Mouse (Mus musculus) midbrain, embryonic 11.5 days (tissue): ENCODE measurements around the gene Foxf1. TPM values are rescaled to one million over a fixed set of nuclear protein-coding genes. Genes with fewer than 3 reads are reported as not detected.

ENCODE experiments used
- ATAC-seq: fragments of 200-750 bp; cut with Nextera tagmentation; 2 replicates; pipeline ENCODE4 v1.8.0; 2017; ENCODE audit warnings: moderate TSS enrichment, moderate library complexity; ENCODE audit not compliant: low FRiP score
- DNase-seq: peaks from one replicate; pipeline ENCODE4 v3.0.0; 2015; ENCODE audit warnings: low spot score; ENCODE audit errors: missing footprints
- H3K27ac ChIP-seq: fragments of 300-500 bp; sonication (generic); 2 replicates; pipeline ENCODE4 v1.5.1; 2014; ENCODE audit warnings: low read depth, low read length
- H3K27me3 ChIP-seq: fragments of 300-500 bp; sonication (generic); 2 replicates; pipeline ENCODE4 v1.6.1; 2014; ENCODE audit warnings: mild to moderate bottlenecking, low read length, moderate library complexity, mixed read lengths; ENCODE audit not compliant: control insufficient read depth, insufficient read depth
- H3K36me3 ChIP-seq: fragments of 300-500 bp; sonication (generic); 2 replicates; pipeline ENCODE4 v1.6.1; 2014; ENCODE audit warnings: mild to moderate bottlenecking, low read length, moderate library complexity, mixed read lengths; ENCODE audit not compliant: control insufficient read depth, insufficient read depth
- H3K4me1 ChIP-seq: fragments of 300-500 bp; sonication (generic); 2 replicates; pipeline ENCODE4 v1.6.1; 2014; ENCODE audit warnings: low read length; ENCODE audit not compliant: control insufficient read depth, insufficient read depth
- H3K4me2 ChIP-seq: fragments of 300-500 bp; sonication (generic); 2 replicates; pipeline ENCODE4 v1.6.1; 2014; ENCODE audit warnings: mild to moderate bottlenecking, moderate library complexity
- H3K4me3 ChIP-seq: fragments of 300-500 bp; sonication (generic); 2 replicates; pipeline ENCODE4 v1.5.1; 2014; ENCODE audit warnings: low read depth, low read length
- H3K9ac ChIP-seq: fragments of 300-500 bp; sonication (generic); 2 replicates; pipeline ENCODE4 v1.6.1; 2014; ENCODE audit warnings: low read length
- H3K9me3 ChIP-seq: fragments of 300-500 bp; sonication (generic); 2 replicates; pipeline ENCODE4 v1.6.1; 2016; ENCODE audit warnings: low read length; ENCODE audit not compliant: control insufficient read depth
- WGBS: fragments of 180-500 bp; shearing (Covaris S2); extraction: QIAGEN DNeasy Blood & Tissue Kit; methylation state at CpG from one replicate; pipeline ENCODE4 v1.1.7; 2014; 5-methylcytosine and 5-hydroxymethylcytosine counted together
- polyA plus RNA-seq: library from polyadenylated mRNA; unstranded; fragments of >200 nt; fragmentation: Nextera tagmentation; extraction: Ambion mirVana; gene quantifications from 2 replicates; pipeline ENCODE4 v1.2.1, GENCODE M21; 2014

Foxf1 gene
- polyA plus RNA-seq, 1 experiment from 2014 or later, result 0.20 TPM

DNA sequence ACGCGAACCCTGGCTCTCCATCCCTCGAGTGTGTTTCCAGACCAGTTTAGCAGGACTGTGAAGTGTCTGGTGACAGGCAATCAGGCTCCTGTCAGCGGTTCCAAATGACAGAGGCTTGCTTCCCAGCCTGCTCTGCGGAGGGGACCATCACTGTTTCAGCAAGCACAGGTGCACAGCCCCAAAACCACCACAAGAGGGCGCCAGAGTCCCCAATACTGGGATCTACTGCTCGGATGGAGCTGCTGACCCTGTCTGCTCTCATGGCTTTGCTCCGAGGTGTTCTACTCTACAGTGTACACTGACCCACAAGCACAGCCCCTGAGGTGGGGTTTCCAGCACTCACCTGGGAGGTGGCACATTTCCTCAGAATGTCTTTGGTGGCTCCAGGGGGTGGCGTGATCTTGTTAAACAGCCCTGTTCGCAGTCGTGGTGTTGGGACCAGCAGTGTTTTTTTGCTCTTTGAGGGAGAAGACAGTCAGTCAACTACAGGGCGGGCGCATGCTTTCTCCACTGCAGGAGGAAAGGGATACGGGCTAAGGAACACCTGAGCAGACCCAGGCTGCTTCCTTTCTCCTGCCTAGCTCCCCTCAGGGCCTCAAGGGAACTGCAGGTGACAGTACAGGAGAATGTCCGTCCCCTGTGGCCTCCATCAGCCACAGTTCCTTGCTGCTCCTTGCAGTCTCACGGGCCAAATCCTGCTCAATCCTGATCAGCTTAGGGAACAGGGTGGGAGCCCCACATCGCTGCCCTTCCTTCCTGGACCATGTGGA, 20.0 kb downstream of the Foxf1 start:
- H3K9ac ChIP-seq, result no peak overlapping the region
- no peak overlapping the region for H3K27ac ChIP-seq
- DNase-seq, result peak; percentile 99
- peak; percentile 36; the same call in 1 of the 2 replicates for ATAC-seq
- 49% methylated on average over 17 of the region's 17 CpGs for WGBS
- H3K4me3 ChIP-seq, result no peak overlapping the region
- H3K4me2 ChIP-seq, result no peak overlapping the region
- H3K9me3 ChIP-seq, result no peaks in the 10 kb centered on the region
- H3K4me1 ChIP-seq, result peaks cover 8% of the 10 kb centered on the region
- peaks cover 11% of the 10 kb centered on the region for H3K36me3 ChIP-seq
- no peaks in the 10 kb centered on the region for H3K27me3 ChIP-seq

DNA sequence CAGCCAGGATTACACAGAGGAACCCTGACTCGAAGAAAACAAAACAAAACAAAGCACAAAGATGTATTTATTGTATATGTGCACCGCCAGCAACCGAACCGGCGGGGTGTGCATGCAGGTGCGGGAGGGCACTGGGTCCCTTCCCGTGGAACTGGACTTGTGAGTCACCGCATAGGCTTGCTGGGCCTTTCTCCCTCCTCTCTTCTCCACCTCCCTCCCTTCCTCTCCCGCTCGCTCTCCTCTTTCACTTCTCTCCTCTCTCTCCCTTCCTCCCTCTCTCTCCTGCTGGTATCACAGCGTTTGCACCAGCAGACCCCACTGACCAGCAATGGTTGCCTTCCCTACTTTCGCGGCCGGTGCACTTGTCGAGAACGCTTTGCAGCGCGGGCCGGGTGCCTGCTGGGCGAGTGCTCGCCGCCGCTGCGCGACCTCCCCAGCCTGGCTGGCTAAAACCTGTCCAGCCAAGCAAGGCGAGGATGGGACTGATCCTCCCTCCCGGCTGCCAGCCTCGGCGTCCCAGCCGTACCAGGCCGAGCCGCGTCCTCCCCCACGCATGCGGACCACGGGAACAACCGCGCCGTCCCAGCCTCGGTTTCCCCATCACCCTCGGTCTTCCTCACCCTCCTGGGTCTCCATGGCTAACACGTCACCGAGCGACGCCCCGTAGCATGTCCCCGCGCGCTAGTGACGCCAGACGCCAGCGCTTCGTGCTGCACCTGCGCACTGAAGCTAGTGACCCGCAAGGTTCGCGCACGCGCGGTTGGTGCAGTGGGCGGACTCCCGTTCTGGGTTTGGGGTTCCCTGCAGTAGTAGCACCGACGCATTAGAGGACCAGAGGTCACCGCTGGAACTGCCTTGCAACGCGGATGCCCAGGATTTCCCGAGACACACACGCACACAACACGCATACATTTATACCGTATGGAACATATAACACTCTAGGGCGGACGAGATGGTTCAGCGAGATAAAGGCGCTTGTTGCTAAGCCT, 23.8 kb downstream of the Foxf1 start, which contains the start of gene Mthfsd:
TSS of gene Mthfsd (minus strand) at position 725 of the 989 bp plus-strand sequence.
- Histone ChIP-seq H3K9ac (peak within 1 kb of the TSS; percentile 89), H3K4me2 (peak within 1 kb of the TSS; percentile 92), H3K4me3 (peak within 1 kb of the TSS; percentile 85), H3K36me3 (no peaks in the 10 kb centered on the region), H3K4me1 (peaks cover 8% of the 10 kb centered on the region), H3K27me3 (peaks cover 6% of the 10 kb centered on the region), H3K9me3 (no peaks in the 10 kb centered on the region), H3K27ac (peak within 1 kb of the TSS; percentile 54)
- WGBS, result 1% methylated on average over 75 of the region's 75 CpGs
- DNase-seq (peak; percentile 100), ATAC-seq (peak; percentile 92)

GRCm38 (mm10) chr8:121108657-121109056, 24.5 kb downstream of the Foxf1 start:
- 15% methylated on average over 5 of the region's 5 CpGs for WGBS
- Histone ChIP-seq H3K4me1 (peaks cover 10% of the 10 kb centered on the region), H3K36me3 (no peaks in the 10 kb centered on the region), H3K27me3 (peaks cover 10% of the 10 kb centered on the region), H3K27ac (no peak overlapping the region), H3K9me3 (no peaks in the 10 kb centered on the region), H3K4me2 (peak overlapping the region; percentile 92), H3K9ac (peak overlapping the region; percentile 89), H3K4me3 (peak overlapping the region; percentile 85)
- no peak for ATAC-seq
- DNase-seq, result no peak

DNA sequence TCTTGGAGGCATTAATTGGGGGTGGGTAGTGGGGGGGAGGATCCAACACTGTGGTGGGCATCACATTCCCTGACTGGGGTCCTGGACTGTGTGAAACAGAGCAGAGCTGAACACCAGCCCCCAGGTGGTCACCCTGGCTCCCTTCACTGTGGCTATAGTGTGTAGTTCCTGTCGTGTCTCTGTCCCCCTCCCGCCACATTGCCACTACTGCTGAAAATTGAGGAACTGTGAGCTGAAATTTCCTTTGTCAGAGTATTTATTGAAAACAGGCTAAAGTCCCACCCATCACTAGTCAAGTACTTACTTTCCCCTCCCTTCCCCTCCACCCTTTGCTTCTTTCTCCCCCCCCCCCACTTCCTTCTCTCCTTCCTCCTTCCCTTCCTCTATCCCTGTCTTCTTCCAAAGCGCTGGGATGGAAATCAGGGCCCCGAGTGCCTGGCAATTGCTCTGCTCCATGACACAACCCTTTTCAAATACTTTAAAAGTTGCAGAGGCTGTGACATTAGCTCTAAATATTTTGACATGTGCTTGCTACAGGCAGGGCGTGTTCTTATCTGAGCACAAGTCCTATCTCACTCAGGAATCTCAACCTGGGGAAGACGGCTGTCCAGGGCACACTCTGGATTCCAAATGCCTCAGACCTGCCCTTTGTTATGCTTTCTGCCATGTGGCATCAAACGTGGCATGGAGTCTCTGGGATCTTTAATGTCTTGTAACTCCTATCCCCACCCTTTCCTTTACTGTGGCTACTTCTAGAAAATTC, 27.1 kb downstream of the Foxf1 start:
- H3K4me1 ChIP-seq, result peaks cover 14% of the 10 kb centered on the region
- H3K4me2 ChIP-seq, result no peak overlapping the region
- no peak overlapping the region for H3K4me3 ChIP-seq
- H3K27me3 ChIP-seq, result peaks cover 36% of the 10 kb centered on the region
- ATAC-seq (no peak), DNase-seq (no peak)
- 52% methylated on average over 7 of the region's 7 CpGs for WGBS
- no peaks in the 10 kb centered on the region for H3K36me3 ChIP-seq
- H3K9ac ChIP-seq, result no peak overlapping the region
- H3K27ac ChIP-seq, result no peak overlapping the region
- H3K9me3 ChIP-seq, result no peaks in the 10 kb centered on the region

DNA sequence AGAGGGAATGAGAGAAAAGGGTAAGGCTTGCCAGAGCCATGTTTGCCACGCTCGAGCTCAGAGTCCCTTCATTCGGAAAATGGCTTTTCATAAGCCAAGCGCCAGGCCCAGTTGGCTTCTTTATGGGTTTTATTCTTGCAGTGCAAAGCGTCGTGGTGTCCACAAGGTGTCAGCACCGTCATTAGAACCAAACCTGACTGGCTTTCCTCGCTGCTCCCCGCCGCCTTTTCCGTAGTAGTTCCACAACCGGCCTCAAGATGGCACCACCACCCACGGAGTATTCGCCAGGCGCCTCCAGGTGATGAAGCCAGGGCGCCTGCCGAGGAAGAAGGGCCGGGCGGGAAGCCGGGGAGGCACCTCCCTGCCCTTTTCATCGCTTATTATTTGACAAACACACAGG, 29.1 kb downstream of the Foxf1 start:
- Histone ChIP-seq H3K4me2 (no peak overlapping the region), H3K27ac (no peak overlapping the region), H3K4me3 (no peak overlapping the region), H3K9me3 (no peaks in the 10 kb centered on the region; the same call in 1 of the 2 replicates), H3K9ac (no peak overlapping the region), H3K36me3 (no peaks in the 10 kb centered on the region), H3K4me1 (peaks cover 14% of the 10 kb centered on the region), H3K27me3 (peaks cover 55% of the 10 kb centered on the region)
- 2% methylated on average over 21 of the region's 21 CpGs for WGBS
- peak; percentile 41; the same call in 1 of the 2 replicates for ATAC-seq
- DNase-seq, result peak; percentile 100

- no peak overlapping the region for H3K4me2 ChIP-seq
- no peaks in the 10 kb centered on the region; the same call in 1 of the 2 replicates for H3K9me3 ChIP-seq
- no peaks in the 10 kb centered on the region for H3K36me3 ChIP-seq
- DNase-seq (peak; percentile 95), ATAC-seq (no peak)
- WGBS, result under 1% methylated on average over 25 of the region's 25 CpGs
- peaks cover 14% of the 10 kb centered on the region for H3K4me1 ChIP-seq
- H3K9ac ChIP-seq, result no peak overlapping the region
- no peak overlapping the region for H3K4me3 ChIP-seq
- H3K27me3 ChIP-seq, result peaks cover 74% of the 10 kb centered on the region
- no peak overlapping the region for H3K27ac ChIP-seq
These were observed 30.9 kb downstream of the Foxf1 start for GRCm38 (mm10) chr8:121115136-121115535.

- peaks cover 82% of the 10 kb centered on the region for H3K27me3 ChIP-seq
- peak within 1 kb of the TSS; percentile 37 for H3K4me3 ChIP-seq
- no peak within 1 kb of the TSS for H3K27ac ChIP-seq
- no peaks in the 10 kb centered on the region for H3K36me3 ChIP-seq
- 0 out of 2 replicates have a peak, but pooled peaks have one; percentile 48 for ATAC-seq
- DNase-seq, result peak; percentile 94
- H3K4me2 ChIP-seq, result peak within 1 kb of the TSS; percentile 73
- H3K4me1 ChIP-seq, result peaks cover 14% of the 10 kb centered on the region
- H3K9ac ChIP-seq, result peak within 1 kb of the TSS; percentile 16; the same call in 1 of the 2 replicates
- no peaks in the 10 kb centered on the region; the same call in 1 of the 2 replicates for H3K9me3 ChIP-seq
- under 1% methylated on average over 25 of the region's 25 CpGs for WGBS
These were observed 31.8 kb downstream of the Foxf1 start, which contains the start of gene Foxc2 for GRCm38 (mm10) chr8:121115948-121116347. TSS of gene Foxc2 (plus strand) at chr8:121116171.

- 2% methylated on average over 55 of the region's 55 CpGs for WGBS
- H3K4me1 ChIP-seq, result peaks cover 14% of the 10 kb centered on the region
- no peak overlapping the region for H3K27ac ChIP-seq
- peak; percentile 94 for DNase-seq
- peaks cover 89% of the 10 kb centered on the region for H3K27me3 ChIP-seq
- H3K9ac ChIP-seq, result 0 out of 2 replicates have a peak overlapping the region, but pooled peaks have one; percentile 16
- peak overlapping the region; percentile 37 for H3K4me3 ChIP-seq
- H3K36me3 ChIP-seq, result no peaks in the 10 kb centered on the region
- ATAC-seq, result no peak
- H3K9me3 ChIP-seq, result no peaks in the 10 kb centered on the region; the same call in 1 of the 2 replicates
- H3K4me2 ChIP-seq, result peak overlapping the region; percentile 73
These were observed 32.5 kb downstream of the Foxf1 start for GRCm38 (mm10) chr8:121116591-121117185.
